Mouse (Mus musculus): ENCODE measurements at regions not wholly inside any gene's neighbourhood (a gene's known extent, or its start where the extent isn't known, plus 50 kb on each side); places are given as distances from the start of the nearest gene placed in this dataset.

GRCm38 (mm10) chr10:67383802-67384567 is 98.9 kb upstream of the Nrbf2 start:
- Histone ChIP-seq H3K4me2 (no peak overlapping the region), H3K4me1 (no peaks in the 10 kb centered on the region), H3K36me3 (no peaks in the 10 kb centered on the region), H3K9ac (no peak overlapping the region), H3K27ac (no peak overlapping the region), H3K9me3 (replicated peaks) (no peaks in the 10 kb centered on the region), H3K4me3 (no peak overlapping the region), H3K27me3 (replicated peaks) (no peaks in the 10 kb centered on the region)
- WGBS (ENCODE audit: insufficient replicate concordance): 72% methylated on average over 16 of the region's 16 CpGs
- no peak for ATAC-seq

GRCm38 (mm10) chr10:67384568-67384958 is 99.5 kb upstream of the Nrbf2 start:
- no peak for ATAC-seq
- H3K27me3 ChIP-seq (replicated peaks): no peaks in the 10 kb centered on the region
- WGBS (ENCODE audit: insufficient replicate concordance): 49% methylated on average over 4 of the region's 4 CpGs
- no peak overlapping the region for H3K4me2 ChIP-seq
- H3K9me3 ChIP-seq (replicated peaks): no peaks in the 10 kb centered on the region
- no peaks in the 10 kb centered on the region for H3K36me3 ChIP-seq
- no peaks in the 10 kb centered on the region for H3K4me1 ChIP-seq
- no peak overlapping the region for H3K4me3 ChIP-seq
- H3K9ac ChIP-seq: no peak overlapping the region
- H3K27ac ChIP-seq: no peak overlapping the region

DNA sequence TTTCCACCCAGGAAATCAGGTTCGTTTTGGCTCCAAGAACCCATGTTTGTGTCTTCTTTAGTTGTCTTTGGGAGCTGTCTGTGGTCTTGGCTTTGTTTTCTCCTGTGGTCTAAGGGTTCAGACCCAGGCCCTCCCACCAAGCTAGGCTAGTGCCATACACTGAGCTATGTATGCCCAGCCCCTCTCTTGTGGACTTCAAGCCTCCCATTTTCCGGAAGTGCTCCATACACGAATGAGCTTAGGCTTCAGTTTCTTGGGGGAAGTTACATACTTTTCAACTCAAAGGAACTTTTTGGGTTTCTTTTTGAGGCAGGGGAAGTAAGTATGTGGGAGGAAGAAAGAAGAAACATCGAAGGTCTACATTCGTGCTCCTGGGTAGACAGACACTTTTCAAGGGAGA is 100.9 kb upstream of the Nrbf2 start:
- Histone ChIP-seq H3K4me1 (no peaks in the 10 kb centered on the region), H3K27ac (no peak overlapping the region), H3K4me3 (no peak overlapping the region), H3K4me2 (no peak overlapping the region), H3K27me3 (replicated peaks) (no peaks in the 10 kb centered on the region), H3K9ac (no peak overlapping the region), H3K9me3 (replicated peaks) (no peaks in the 10 kb centered on the region), H3K36me3 (no peaks in the 10 kb centered on the region)
- WGBS (ENCODE audit: insufficient replicate concordance): 47% methylated on average over 5 of the region's 5 CpGs
- ATAC-seq: no peak

DNA sequence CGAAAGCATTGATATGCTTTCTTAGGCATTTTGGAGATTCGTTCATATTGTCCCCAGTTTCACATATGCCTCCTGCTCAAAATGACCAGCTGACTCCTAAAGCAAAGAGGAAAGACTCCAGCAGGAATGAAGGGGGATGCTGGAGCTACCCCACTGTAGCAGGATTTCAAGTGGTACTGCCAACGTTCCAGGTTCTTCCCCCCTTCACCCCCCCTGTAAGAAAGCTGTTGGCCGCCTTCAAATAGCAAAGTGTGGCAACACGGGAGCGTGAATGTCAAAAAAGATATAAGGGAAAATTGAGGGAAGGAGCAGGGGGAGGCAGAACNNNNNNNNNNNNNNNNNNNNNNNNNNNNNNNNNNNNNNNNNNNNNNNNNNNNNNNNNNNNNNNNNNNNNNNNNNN is 103.7 kb upstream of the Nrbf2 start:
- 69% methylated on average over 6 of the region's 6 CpGs for whole genome bisulfite sequencing (ENCODE audit: insufficient replicate concordance)
- ATAC-seq: no peak
- H3K9ac ChIP-seq: no peak overlapping the region
- H3K4me2 ChIP-seq: no peak overlapping the region
- no peaks in the 10 kb centered on the region for H3K36me3 ChIP-seq
- H3K4me3 ChIP-seq: no peak overlapping the region
- no peaks in the 10 kb centered on the region for H3K4me1 ChIP-seq
- H3K27me3 ChIP-seq (replicated peaks): 0 out of 2 replicates have a peak, but pooled peaks cover 3% of the 10 kb centered on the region
- H3K27ac ChIP-seq: no peak overlapping the region
- no peaks in the 10 kb centered on the region for H3K9me3 ChIP-seq (replicated peaks)

GRCm38 (mm10) chr10:67400434-67400833 is 115.3 kb upstream of the Nrbf2 start:
- no peak overlapping the region for H3K9ac ChIP-seq
- no peak overlapping the region for H3K4me3 ChIP-seq
- no peak overlapping the region for H3K27ac ChIP-seq
- 35% methylated on average over 5 of the region's 5 CpGs for WGBS (ENCODE audit: insufficient replicate concordance)
- H3K4me1 ChIP-seq: no peaks in the 10 kb centered on the region
- no peaks in the 10 kb centered on the region for H3K27me3 ChIP-seq (replicated peaks)
- H3K9me3 ChIP-seq (replicated peaks): no peaks in the 10 kb centered on the region
- no peak overlapping the region for H3K4me2 ChIP-seq
- H3K36me3 ChIP-seq: no peaks in the 10 kb centered on the region
- no peak for ATAC-seq

DNA sequence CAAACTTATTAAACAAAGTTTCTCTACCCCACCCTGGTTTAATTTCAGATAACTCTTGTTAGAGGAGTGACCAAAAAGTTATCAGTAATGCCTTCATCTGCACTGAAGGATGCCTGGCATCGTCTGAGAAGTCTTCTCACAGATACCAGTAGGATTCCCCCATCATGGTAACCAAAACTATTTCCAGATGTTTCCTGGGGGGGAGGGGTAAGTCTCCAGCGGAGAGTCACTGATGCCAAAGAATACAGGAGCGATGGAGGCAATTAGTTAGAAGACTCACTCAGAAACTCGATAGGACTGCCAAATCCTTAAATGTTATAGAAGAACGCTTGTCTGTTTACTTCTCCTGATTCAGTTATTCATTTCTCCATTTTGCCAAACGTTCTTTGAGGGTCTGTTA is 116.3 kb upstream of the Nrbf2 start:
- Histone ChIP-seq H3K9ac (no peak overlapping the region), H3K4me3 (no peak overlapping the region), H3K27me3 (replicated peaks) (no peaks in the 10 kb centered on the region), H3K27ac (no peak overlapping the region), H3K9me3 (replicated peaks) (no peaks in the 10 kb centered on the region), H3K4me1 (no peaks in the 10 kb centered on the region), H3K36me3 (no peaks in the 10 kb centered on the region), H3K4me2 (no peak overlapping the region)
- 53% methylated on average over 6 of the region's 6 CpGs for WGBS (ENCODE audit: insufficient replicate concordance)
- no peak for ATAC-seq

GRCm38 (mm10) chr10:67417529-67417928 is 117.7 kb upstream of the Egr2 start:
- Histone ChIP-seq H3K4me2 (no peak overlapping the region), H3K9ac (no peak overlapping the region), H3K4me3 (no peak overlapping the region), H3K27ac (no peak overlapping the region), H3K27me3 (replicated peaks) (no peaks in the 10 kb centered on the region), H3K4me1 (no peaks in the 10 kb centered on the region), H3K36me3 (no peaks in the 10 kb centered on the region), H3K9me3 (replicated peaks) (no peaks in the 10 kb centered on the region)
- 62% methylated on average over 8 of the region's 8 CpGs for WGBS (ENCODE audit: insufficient replicate concordance)
- no peak for ATAC-seq

- no peak overlapping the region for H3K4me3 ChIP-seq
- H3K4me2 ChIP-seq: no peak overlapping the region
- H3K4me1 ChIP-seq: no peaks in the 10 kb centered on the region
- no peaks in the 10 kb centered on the region for H3K27me3 ChIP-seq (replicated peaks)
- WGBS (ENCODE audit: insufficient replicate concordance): 69% methylated on average over 5 of the region's 5 CpGs
- H3K27ac ChIP-seq: no peak overlapping the region
- H3K9me3 ChIP-seq (replicated peaks): no peaks in the 10 kb centered on the region
- no peaks in the 10 kb centered on the region for H3K36me3 ChIP-seq
- no peak overlapping the region for H3K9ac ChIP-seq
- no peak for ATAC-seq
These were observed 114.5 kb upstream of the Egr2 start for GRCm38 (mm10) chr10:67420761-67421160.

GRCm38 (mm10) chr10:67425407-67425806 is 109.9 kb upstream of the Egr2 start:
- H3K27me3 ChIP-seq (replicated peaks): no peaks in the 10 kb centered on the region
- WGBS (ENCODE audit: insufficient replicate concordance): 83% methylated on average over 6 of the region's 6 CpGs
- no peak overlapping the region for H3K9ac ChIP-seq
- H3K36me3 ChIP-seq: no peaks in the 10 kb centered on the region
- H3K9me3 ChIP-seq (replicated peaks): no peaks in the 10 kb centered on the region
- H3K4me1 ChIP-seq: no peaks in the 10 kb centered on the region
- no peak overlapping the region for H3K4me2 ChIP-seq
- H3K27ac ChIP-seq: no peak overlapping the region
- no peak overlapping the region for H3K4me3 ChIP-seq
- ATAC-seq: no peak

- ATAC-seq: no peak
- no peak overlapping the region for H3K4me3 ChIP-seq
- H3K9me3 ChIP-seq (replicated peaks): no peaks in the 10 kb centered on the region
- H3K4me1 ChIP-seq: no peaks in the 10 kb centered on the region
- no peaks in the 10 kb centered on the region for H3K36me3 ChIP-seq
- H3K9ac ChIP-seq: no peak overlapping the region
- WGBS (ENCODE audit: insufficient replicate concordance): 13% methylated on average over 10 of the region's 10 CpGs
- H3K27me3 ChIP-seq (replicated peaks): no peaks in the 10 kb centered on the region
- H3K27ac ChIP-seq: no peak overlapping the region
- H3K4me2 ChIP-seq: 0 out of 2 replicates have a peak overlapping the region, but pooled peaks have one; percentile 6
These were observed 108.1 kb upstream of the Egr2 start for GRCm38 (mm10) chr10:67427220-67427619.

GRCm38 (mm10) chr10:67430805-67431204 is 104.5 kb upstream of the Egr2 start:
- Histone ChIP-seq H3K9me3 (replicated peaks) (no peaks in the 10 kb centered on the region), H3K36me3 (no peaks in the 10 kb centered on the region), H3K4me3 (no peak overlapping the region), H3K27me3 (replicated peaks) (no peaks in the 10 kb centered on the region), H3K4me2 (no peak overlapping the region), H3K4me1 (no peaks in the 10 kb centered on the region), H3K9ac (no peak overlapping the region), H3K27ac (no peak overlapping the region)
- 58% methylated on average over 2 of the region's 2 CpGs for WGBS (ENCODE audit: insufficient replicate concordance)
- ATAC-seq: no peak

- Histone ChIP-seq H3K9me3 (replicated peaks) (no peaks in the 10 kb centered on the region), H3K4me1 (no peaks in the 10 kb centered on the region), H3K27ac (no peak overlapping the region), H3K4me2 (no peak overlapping the region), H3K4me3 (no peak overlapping the region), H3K27me3 (replicated peaks) (no peaks in the 10 kb centered on the region), H3K9ac (no peak overlapping the region), H3K36me3 (no peaks in the 10 kb centered on the region)
- no peak for ATAC-seq
- WGBS (ENCODE audit: insufficient replicate concordance): 78% methylated on average over 15 of the region's 15 CpGs
These were observed 96.1 kb upstream of the Egr2 start for GRCm38 (mm10) chr10:67439042-67439635.

DNA sequence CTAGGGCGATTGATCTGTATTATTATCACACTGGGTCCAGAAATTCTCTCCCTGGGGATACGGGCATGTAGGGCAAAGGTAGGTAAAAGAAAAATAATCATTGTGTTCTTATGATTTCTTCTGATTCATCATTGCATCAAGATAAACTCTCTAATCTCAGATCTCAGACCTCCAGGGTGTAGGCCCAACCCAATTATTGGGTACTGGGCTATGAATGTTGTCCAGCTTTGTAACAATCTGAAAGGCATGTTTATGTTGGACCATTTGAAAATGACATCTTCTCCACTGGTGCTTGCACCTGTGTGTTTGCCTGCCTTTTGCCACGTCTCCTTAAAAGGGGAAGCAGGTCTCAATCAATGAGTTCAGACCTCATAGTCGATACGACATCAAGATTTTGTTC is 95.4 kb upstream of the Egr2 start:
- Histone ChIP-seq H3K36me3 (no peaks in the 10 kb centered on the region), H3K9me3 (replicated peaks) (no peaks in the 10 kb centered on the region), H3K27me3 (replicated peaks) (no peaks in the 10 kb centered on the region), H3K27ac (no peak overlapping the region), H3K9ac (no peak overlapping the region), H3K4me1 (no peaks in the 10 kb centered on the region), H3K4me3 (no peak overlapping the region), H3K4me2 (no peak overlapping the region)
- ATAC-seq: no peak
- WGBS (ENCODE audit: insufficient replicate concordance): 66% methylated on average over 5 of the region's 5 CpGs

Measured in liver, embryonic 12.5 days (tissue).